Mouse (Mus musculus): Measurements from ENCODE around the gene Gpd1. TPM values are rescaled to one million over a fixed set of nuclear protein-coding genes. Genes with fewer than 3 reads are reported as not detected.

The Gpd1 gene
- total and polyA plus RNA-seq, 3 experiments, result 0.24 to 0.56 (median 0.25) TPM

DNA sequence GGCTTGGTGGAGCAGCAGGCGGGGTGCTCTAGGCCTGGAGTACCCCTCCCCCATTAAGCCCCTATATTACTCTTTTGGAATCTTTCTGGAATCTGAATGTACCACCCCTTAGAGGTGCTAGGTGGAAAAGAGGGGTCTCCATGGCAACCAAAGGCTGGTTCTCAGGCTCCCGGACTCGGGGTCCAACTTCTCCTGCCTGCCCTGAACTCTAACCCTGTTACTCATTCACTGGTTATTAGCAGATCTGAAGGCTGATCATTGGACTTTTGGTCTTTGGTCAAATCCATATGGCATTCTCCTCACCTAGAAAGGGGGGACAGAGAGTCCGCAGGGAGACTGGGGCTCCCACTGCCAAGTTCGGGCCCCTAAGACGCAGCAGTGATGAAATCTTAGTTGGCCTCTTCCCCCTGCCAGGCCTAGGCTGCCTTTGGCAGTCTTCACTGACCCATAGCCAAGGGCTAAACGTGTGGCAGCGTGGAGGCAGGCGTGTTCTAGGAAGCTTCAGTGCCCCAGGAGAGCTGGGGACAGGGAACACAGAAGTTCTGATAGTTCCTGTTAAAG is 1.2 kb downstream of the Gpd1 start:
- no peak for DNase-seq (ENCODE audit: extremely low read depth)
- no peak overlapping the region for H3K9ac ChIP-seq (ENCODE audit: insufficient read depth, low read depth)
- no peak overlapping the region for H3K27ac ChIP-seq (ENCODE audit: insufficient read depth, low read depth)
- TF ChIP-seq ELF1 (IDR thresholded peaks at IDR 0.05; ENCODE audit: low read depth, low read length), result no peak
- TF ChIP-seq MXI1 (IDR thresholded peaks at IDR 0.05; ENCODE audit: low read depth, low read length), result no peak
- TF ChIP-seq MYC (IDR thresholded peaks at IDR 0.05; ENCODE audit: low read depth, low read length), result no peak
- in situ Hi-C loops (cut with MboI; ENCODE audit: low pct_ligation_motif_present, low pct_unique_long_range_greater_than_20kb, low sequenced_read_pairs) (no loop called here), dilution Hi-C loops (cut with MboI; ENCODE audit: extremely low pct_ligation_motif_present, extremely low pct_unique_long_range_greater_than_20kb, low sequenced_read_pairs) (no loop called here)
- H3K4me2 ChIP-seq (ENCODE audit: insufficient read depth, low read depth, poor library complexity, severe bottlenecking), result no peak overlapping the region
- H3K9me3 ChIP-seq (replicated peaks; ENCODE audit: low read length), result no peaks in the 10 kb centered on the region
- no peaks in the 10 kb centered on the region for H3K79me2 ChIP-seq (replicated peaks; ENCODE audit: control insufficient read depth, extremely low read depth, insufficient read depth, poor library complexity, severe bottlenecking)
- H3K27me3 ChIP-seq (replicated peaks), result no peaks in the 10 kb centered on the region
- no peak overlapping the region for H3K4me3 ChIP-seq (replicated peaks in 1 of 3; ENCODE audit: low read depth in 2 of 3, low read length in 2 of 3, poor library complexity in 1 of 3)
- H3K36me3 ChIP-seq (replicated peaks in 1 of 2; ENCODE audit: control insufficient read depth in 1 of 2, insufficient read depth in 1 of 2, low read length in 1 of 2), result peaks cover 1 to 81% of the 10 kb centered on the region in 2 experiments
- peaks cover 0 to 13% of the 10 kb centered on the region in 2 experiments; a peak in 2 of 4 replicates for H3K4me1 ChIP-seq (ENCODE audit: control insufficient read depth in 1 of 2, insufficient read depth in 2 of 2)

- no peaks in the 10 kb centered on the region for H3K9me3 ChIP-seq (replicated peaks; ENCODE audit: low read length)
- H3K36me3 ChIP-seq (replicated peaks in 1 of 2; ENCODE audit: control insufficient read depth in 1 of 2, insufficient read depth in 1 of 2, low read length in 1 of 2), result peaks cover 0 to 73% of the 10 kb centered on the region in 2 experiments
- H3K27me3 ChIP-seq (replicated peaks), result no peaks in the 10 kb centered on the region
- no peaks in the 10 kb centered on the region for H3K79me2 ChIP-seq (replicated peaks; ENCODE audit: control insufficient read depth, extremely low read depth, insufficient read depth, poor library complexity, severe bottlenecking)
- dilution Hi-C loops (cut with MboI; ENCODE audit: extremely low pct_ligation_motif_present, extremely low pct_unique_long_range_greater_than_20kb, low sequenced_read_pairs), result no loop called here
- H3K4me1 ChIP-seq (ENCODE audit: control insufficient read depth in 1 of 2, insufficient read depth in 2 of 2), result peaks cover 4 to 17% of the 10 kb centered on the region in 2 experiments; a peak in 2 of 4 replicates
- in situ Hi-C loops (cut with MboI; ENCODE audit: low pct_ligation_motif_present, low pct_unique_long_range_greater_than_20kb, low sequenced_read_pairs), result no loop called here
- H3K9ac ChIP-seq (ENCODE audit: insufficient read depth, low read depth), result no peak overlapping the region
- no peak overlapping the region for H3K4me2 ChIP-seq (ENCODE audit: insufficient read depth, low read depth, poor library complexity, severe bottlenecking)
- TF ChIP-seq USF1 (IDR thresholded peaks at IDR 0.05; ENCODE audit: low read depth, low read length) (no peak), ZKSCAN1 (IDR thresholded peaks at IDR 0.05; ENCODE audit: borderline replicate concordance, low read depth, low read length) (no peak), MAFK (IDR thresholded peaks at IDR 0.05; ENCODE audit: insufficient replicate concordance, low read length) (no peak), PAX5 (IDR thresholded peaks at IDR 0.05; ENCODE audit: low read length) (no peak), TBP (conservative IDR thresholded peaks at IDR 0.05; ENCODE audit: low read depth, low read length) (no peak), RCOR1 (conservative IDR thresholded peaks at IDR 0.05; ENCODE audit: low read depth, low read length) (no peak), HCFC1 (IDR thresholded peaks at IDR 0.05; ENCODE audit: low read depth, low read length) (no peak), ELF1 (IDR thresholded peaks at IDR 0.05; ENCODE audit: low read depth, low read length) (no peak)
- no peak overlapping the region for H3K27ac ChIP-seq (ENCODE audit: insufficient read depth, low read depth)
- no peak overlapping the region for H3K4me3 ChIP-seq (replicated peaks in 1 of 3; ENCODE audit: low read depth in 2 of 3, low read length in 2 of 3, poor library complexity in 1 of 3)
- no peak for DNase-seq (ENCODE audit: extremely low read depth)
Measured at GRCm38 (mm10) chr15:99719865-99720264, 2.5 kb downstream of the Gpd1 start.

DNA sequence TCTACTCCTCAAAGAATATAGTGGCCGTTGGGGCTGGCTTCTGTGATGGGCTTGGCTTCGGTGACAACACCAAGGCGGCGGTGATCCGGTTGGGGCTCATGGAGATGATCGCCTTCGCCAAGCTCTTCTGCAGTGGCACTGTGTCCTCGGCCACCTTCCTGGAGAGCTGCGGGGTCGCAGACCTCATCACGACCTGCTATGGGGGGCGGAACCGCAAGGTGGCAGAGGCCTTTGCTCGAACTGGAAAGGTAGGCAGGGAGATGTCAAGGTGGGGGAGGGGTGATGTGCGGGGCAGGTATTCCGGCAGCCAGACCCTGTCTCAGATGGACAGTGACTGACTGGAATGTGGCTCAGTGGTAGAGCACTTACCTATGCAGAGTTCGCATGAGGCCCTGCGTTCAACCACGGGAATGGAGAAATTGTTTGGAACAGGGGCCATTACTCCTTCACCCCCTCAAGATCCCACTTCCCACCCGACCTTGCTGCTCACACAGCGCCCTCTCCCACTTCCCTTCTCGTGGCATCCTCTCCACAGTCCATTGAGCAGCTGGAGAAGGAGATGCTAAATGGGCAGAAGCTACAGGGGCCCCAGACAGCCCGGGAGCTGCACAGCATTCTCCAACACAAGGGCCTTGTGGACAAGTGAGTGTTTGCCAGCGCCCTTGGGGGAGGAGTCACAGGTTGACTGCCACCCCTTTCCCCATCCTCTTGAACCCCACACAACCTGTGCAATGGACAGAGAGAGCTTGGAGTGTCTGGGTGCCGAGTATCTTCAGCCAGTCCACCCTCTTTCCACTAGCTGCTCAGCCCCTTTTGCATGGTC is 4.8 kb downstream of the Gpd1 start:
- dilution Hi-C loops (cut with MboI; ENCODE audit: extremely low pct_ligation_motif_present, extremely low pct_unique_long_range_greater_than_20kb, low sequenced_read_pairs), result no loop called here
- no peak for DNase-seq (ENCODE audit: extremely low read depth)
- TF ChIP-seq GABPA (IDR thresholded peaks at IDR 0.05; ENCODE audit: insufficient replicate concordance, low read depth, low read length) (no peak), SMC3 (IDR thresholded peaks at IDR 0.05; ENCODE audit: low read depth, low read length) (no peak), PAX5 (IDR thresholded peaks at IDR 0.05; ENCODE audit: low read length) (no peak), ZMIZ1 (IDR thresholded peaks at IDR 0.05; ENCODE audit: low read depth, low read length) (no peak), ELF1 (IDR thresholded peaks at IDR 0.05; ENCODE audit: low read depth, low read length) (no peak), NELFE (IDR thresholded peaks at IDR 0.05; ENCODE audit: low read depth, low read length) (no peak), HCFC1 (IDR thresholded peaks at IDR 0.05; ENCODE audit: low read depth, low read length) (no peak), RAD21 (IDR thresholded peaks at IDR 0.05; ENCODE audit: low read depth, low read length) (no peak)
- Histone ChIP-seq H3K36me3 (replicated peaks in 1 of 2; ENCODE audit: control insufficient read depth in 1 of 2, insufficient read depth in 1 of 2, low read length in 1 of 2) (peaks cover 0 to 55% of the 10 kb centered on the region in 2 experiments), H3K27ac (ENCODE audit: insufficient read depth, low read depth) (no peak overlapping the region), H3K9me3 (replicated peaks; ENCODE audit: low read length) (no peaks in the 10 kb centered on the region), H3K4me2 (ENCODE audit: insufficient read depth, low read depth, poor library complexity, severe bottlenecking) (no peak overlapping the region), H3K79me2 (replicated peaks; ENCODE audit: control insufficient read depth, extremely low read depth, insufficient read depth, poor library complexity, severe bottlenecking) (peaks cover 11% of the 10 kb centered on the region; the same call in 1 of the 2 replicates), H3K27me3 (replicated peaks) (no peaks in the 10 kb centered on the region), H3K9ac (ENCODE audit: insufficient read depth, low read depth) (no peak overlapping the region), H3K4me3 (replicated peaks in 1 of 3; ENCODE audit: low read depth in 2 of 3, low read length in 2 of 3, poor library complexity in 1 of 3) (no peak overlapping the region), H3K4me1 (ENCODE audit: control insufficient read depth in 1 of 2, insufficient read depth in 2 of 2) (peaks cover 4 to 17% of the 10 kb centered on the region in 2 experiments; a peak in 2 of 4 replicates)
- in situ Hi-C loops (cut with MboI; ENCODE audit: low pct_ligation_motif_present, low pct_unique_long_range_greater_than_20kb, low sequenced_read_pairs), result no loop called here
